Mouse (Mus musculus): ENCODE data around the gene Snx3.

The Snx3 gene

GRCm38 (mm10) chr10:42510141-42510540 lies 8.3 kb downstream of the Snx3 start:
- no peak for DNase-seq (ENCODE audit: low read depth, low spot score)

DNA sequence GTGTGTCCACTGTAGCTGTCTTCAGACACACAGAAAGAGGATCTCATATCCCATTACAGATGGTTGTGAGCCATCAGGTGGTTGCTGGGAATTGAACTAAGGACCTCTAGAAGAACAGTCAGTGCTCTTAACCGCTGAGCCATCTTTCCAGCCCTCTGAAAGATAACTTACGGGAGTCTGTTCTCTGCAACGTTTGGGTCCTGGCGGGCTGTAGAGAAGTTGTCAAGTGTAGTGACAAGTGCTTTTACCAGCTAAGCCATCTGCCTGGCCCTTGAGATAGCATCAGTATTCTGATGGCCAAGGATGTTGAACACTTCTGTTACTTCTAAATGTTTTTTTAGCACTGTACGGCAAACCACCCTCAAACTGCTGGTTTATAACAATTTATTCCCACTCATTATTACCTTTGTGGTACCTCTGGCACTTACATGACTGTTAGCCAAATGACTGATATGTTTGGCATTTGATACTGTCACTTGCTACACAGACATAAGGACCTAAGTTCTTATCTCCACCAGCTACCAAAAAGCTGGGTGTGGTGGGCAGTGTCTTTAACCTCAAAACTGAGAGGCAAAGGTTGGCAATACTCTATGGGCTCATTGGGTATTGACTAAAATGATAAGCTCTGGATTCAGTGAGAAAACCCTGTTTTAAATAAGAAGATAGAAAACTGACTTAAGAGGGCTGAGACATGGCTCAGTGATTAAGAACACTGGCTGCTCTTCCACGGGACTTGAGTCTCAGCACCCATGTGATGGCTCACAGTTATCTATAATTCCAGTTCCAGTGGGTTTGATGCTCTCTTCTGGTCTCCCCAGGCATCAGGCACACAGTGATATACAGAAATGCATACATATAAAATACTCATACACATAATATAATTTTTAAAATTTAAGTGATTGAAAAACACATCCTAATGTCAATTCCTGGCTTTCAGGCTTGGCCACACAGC lies 9.6 kb downstream of the Snx3 start:
- no peak for DNase-seq (ENCODE audit: low read depth, low spot score)

- DNase-seq (ENCODE audit: low read depth, low spot score) = no peak
These were observed 12.3 kb downstream of the Snx3 start for GRCm38 (mm10) chr10:42514125-42514524.

- no peak for DNase-seq (ENCODE audit: low read depth, low spot score)
These were observed 16.5 kb downstream of the Snx3 start for GRCm38 (mm10) chr10:42518363-42518762.

- no peak for DNase-seq (ENCODE audit: low read depth, low spot score)
These were observed 19.6 kb downstream of the Snx3 start for GRCm38 (mm10) chr10:42521315-42521981.

GRCm38 (mm10) chr10:42522912-42523311 lies 21.1 kb downstream of the Snx3 start:
- no peak for DNase-seq (ENCODE audit: low read depth, low spot score)

GRCm38 (mm10) chr10:42523556-42524162 lies 21.8 kb downstream of the Snx3 start:
- no peak for DNase-seq (ENCODE audit: low read depth, low spot score)

DNA sequence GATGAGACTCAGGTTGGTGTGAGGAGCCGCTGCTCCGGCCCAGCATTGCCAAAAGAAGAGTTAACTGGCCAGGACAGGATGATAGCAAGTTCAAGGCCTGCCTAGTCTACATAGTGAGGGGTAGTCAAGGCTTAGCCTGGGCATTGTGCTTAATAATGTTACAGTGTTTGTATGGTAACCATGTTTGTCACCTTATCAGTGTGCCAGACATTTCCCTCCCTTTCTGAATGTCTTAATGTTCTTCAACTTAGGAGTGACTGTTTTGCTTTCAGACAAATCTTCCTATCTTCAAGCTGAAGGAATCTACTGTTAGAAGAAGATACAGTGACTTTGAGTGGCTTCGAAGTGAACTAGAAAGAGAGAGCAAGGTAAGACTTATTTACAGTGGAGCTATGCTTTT lies 23.9 kb downstream of the Snx3 start:
- no peak for DNase-seq (ENCODE audit: low read depth, low spot score)

DNA sequence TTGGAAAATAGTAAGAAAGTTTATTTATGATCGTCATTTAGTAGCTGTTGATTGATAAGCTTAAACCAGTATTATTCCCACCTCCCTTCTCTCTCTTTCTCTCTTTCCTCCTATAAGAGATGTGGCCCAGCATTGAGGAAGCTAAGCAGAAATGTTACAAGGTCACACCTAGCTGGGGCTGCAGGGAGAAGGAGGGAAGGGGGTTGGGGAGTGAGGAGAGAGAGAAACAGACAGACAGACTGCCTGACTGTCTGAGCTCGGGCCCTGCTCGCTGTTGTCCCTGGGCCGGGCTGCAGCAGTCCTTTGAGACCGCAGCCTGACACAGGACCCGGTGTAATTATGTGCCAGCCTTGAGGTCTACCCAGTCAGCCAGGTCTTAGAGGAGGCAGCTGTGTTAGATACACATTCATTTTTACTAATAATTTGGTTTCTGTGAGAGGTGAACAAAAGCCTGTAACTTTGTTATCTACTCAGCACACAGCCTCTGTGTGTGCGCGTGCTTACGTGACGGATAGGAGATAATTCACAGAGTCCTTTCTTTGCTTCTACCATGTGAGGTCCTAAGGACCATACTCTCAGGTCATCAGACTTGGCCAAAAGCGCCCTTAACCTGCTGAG lies 32.1 kb downstream of the Snx3 start:
- no peak for DNase-seq (ENCODE audit: low read depth, low spot score)

DNA sequence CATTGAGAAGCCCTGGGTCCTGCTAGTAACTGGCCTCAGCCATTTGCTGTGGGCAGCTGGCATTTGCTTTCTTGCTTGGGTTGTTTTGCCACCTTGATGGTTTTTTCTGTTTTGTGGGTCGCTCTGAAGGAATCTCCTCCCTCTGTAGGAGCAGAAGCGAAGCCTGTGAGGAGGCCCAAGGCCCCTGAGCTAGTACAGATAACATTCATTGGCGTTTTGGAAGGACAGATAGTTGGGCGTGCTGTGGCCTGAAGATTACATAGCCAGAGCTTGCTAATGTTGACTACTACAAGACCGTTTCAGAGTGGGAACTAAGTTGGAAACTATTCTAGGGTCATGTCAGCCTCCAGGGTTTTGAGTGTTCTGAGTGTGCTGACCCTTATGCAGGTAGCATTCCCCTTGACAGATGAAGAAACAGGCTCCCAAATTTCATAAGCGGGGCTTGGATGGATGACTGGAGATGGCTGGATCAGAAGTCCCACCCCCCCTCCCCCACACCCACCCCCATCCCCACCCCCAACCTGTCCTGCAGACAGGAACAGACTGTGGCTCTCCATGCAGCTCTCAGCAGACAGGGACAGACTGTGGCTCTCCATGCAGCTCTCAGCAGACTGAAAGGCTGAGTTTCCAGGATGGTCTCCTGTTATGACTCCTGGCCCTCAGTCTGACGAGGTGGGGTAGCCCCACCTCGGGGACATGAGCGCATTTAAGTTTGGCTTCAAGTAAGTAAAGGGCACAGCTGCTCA lies 35.9 kb downstream of the Snx3 start:
- no peak for DNase-seq (ENCODE audit: low read depth, low spot score)

- DNase-seq (ENCODE audit: low read depth, low spot score) = no peak
These were observed 44.1 kb downstream of the Snx3 start for GRCm38 (mm10) chr10:42545707-42546503.

GRCm38 (mm10) chr10:42546507-42546906 lies 44.7 kb downstream of the Snx3 start:
- no peak for DNase-seq (ENCODE audit: low read depth, low spot score)

DNA sequence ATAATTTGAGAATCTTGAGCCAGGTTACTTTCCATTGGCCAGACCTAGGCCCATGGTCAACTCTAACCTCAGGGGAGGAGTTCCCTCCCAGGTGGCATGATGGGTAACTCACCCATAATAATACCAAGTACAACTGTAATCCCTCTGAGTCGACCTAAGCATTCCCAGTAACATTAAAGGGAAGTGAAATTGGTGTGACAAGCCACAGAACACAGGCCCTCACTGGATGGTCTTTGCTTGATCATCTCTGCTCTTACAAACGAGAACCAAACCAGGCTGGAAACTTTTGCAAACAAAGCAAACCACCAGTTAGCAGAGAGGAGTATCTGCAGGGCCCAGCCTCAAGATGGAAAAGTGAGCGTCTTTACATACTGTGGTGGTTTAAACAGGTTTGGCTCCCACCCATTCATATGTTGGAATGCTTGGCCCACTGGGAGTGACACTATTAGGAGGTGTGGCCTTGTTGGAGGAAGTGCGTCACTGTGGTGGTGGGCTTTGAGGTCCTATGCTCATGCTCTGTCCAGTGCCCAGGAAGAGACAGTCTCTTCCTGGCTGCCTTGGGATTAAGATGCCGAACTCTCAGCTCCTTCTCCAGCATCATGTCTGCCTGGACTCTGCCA lies 57.9 kb downstream of the Snx3 start:
- no peak for DNase-seq (ENCODE audit: low read depth, low spot score)

GRCm38 (mm10) chr10:42562272-42562671 lies 60.4 kb downstream of the Snx3 start:
- no peak for DNase-seq (ENCODE audit: low read depth, low spot score)

- DNase-seq (ENCODE audit: low read depth, low spot score) = no peak
These were observed 70.7 kb downstream of the Snx3 start for GRCm38 (mm10) chr10:42572567-42572966.

- no peak for DNase-seq (ENCODE audit: low read depth, low spot score)
These were observed 71.1 kb downstream of the Snx3 start for GRCm38 (mm10) chr10:42572971-42573370.

DNA sequence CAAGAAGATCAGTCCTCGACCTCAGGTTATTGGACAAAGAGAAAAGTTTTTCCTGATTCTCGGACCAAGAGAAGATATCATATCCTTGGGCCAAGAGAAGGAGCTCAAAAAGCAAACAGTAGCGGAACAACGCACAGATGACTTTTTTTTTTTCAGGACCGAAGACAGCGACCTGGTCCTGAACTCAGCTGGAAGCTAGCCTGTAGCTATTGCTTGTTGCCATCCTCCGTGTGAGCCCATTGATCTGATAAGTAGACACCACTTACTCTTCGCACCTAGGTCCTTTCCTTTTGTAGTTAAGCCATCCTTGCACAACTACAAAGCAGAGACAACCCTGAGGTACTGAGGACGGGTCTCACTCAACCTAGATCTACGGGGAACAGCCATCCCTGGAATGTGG lies 72.8 kb downstream of the Snx3 start:
- no peak for DNase-seq (ENCODE audit: low read depth, low spot score)

GRCm38 (mm10) chr10:42577525-42578280 lies 75.9 kb downstream of the Snx3 start:
- no peak for DNase-seq (ENCODE audit: low read depth, low spot score)

DNA sequence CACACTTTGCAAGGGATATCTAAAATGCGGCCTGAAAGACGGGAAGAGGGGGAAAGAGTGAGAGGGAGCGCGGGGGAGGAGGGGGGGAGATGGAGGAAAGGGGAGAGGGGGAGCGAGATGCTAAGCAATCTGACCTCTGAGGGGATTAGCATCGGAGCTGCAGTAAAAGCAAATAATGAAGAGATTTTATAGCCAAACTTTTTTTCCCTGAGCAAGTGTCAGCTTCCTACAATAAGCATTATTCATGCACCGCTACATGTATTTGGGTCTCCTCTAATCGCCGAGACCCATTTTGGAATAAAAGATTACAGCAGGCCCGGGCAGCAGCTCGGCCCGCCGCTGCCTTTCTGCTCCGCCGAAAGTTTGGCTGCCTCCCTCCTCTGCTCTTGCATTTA lies 76.4 kb downstream of the Snx3 start:
- no peak for DNase-seq (ENCODE audit: low read depth, low spot score)
